Mouse (Mus musculus): ENCODE measurements around the gene 1700023F06Rik. TPM values are rescaled to one million over a fixed set of nuclear protein-coding genes. Genes with fewer than 3 reads are reported as not detected.

The 1700023F06Rik gene
- total and polyA plus RNA-seq, 3 experiments = not detected

DNA sequence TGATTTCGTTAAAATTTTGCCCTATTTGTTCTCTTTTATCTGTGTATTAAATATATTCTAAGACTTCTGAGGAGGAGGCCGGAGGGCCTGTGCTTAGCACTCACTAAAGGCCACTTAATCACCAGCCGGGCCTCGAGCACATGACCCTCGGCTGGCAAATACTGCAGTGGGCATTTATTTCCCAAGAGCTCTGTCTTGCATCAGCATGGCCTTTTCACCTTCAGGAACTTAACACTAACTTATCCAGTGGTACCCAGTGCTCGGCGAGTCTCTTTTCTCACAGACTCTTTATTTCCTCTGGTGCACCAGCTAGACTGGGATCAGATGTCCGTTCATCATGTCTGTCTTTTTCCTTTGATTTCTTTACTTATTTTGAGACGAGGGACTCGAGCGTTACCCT, 47.6 kb downstream of the 1700023F06Rik start:
- TF ChIP-seq ELF1 (IDR thresholded peaks at IDR 0.05; ENCODE audit: low read depth, low read length) (no peak), MAFK (IDR thresholded peaks at IDR 0.05; ENCODE audit: insufficient replicate concordance, low read length) (no peak), MEF2A (IDR thresholded peaks at IDR 0.05; ENCODE audit: borderline replicate concordance, low read depth, low read length) (no peak), ZC3H11A (IDR thresholded peaks at IDR 0.05; ENCODE audit: low read depth, low read length) (no peak), TCF12 (IDR thresholded peaks at IDR 0.05; ENCODE audit: low read depth, low read length) (no peak), MYC (IDR thresholded peaks at IDR 0.05; ENCODE audit: low read depth, low read length) (no peak), POLR2A (IDR thresholded peaks at IDR 0.05; ENCODE audit: low read depth, low read length) (no peak), NELFE (IDR thresholded peaks at IDR 0.05; ENCODE audit: low read depth, low read length) (no peak)
- no peak overlapping the region for H3K27ac ChIP-seq (ENCODE audit: insufficient read depth, low read depth)
- in situ Hi-C loops (cut with MboI; ENCODE audit: low pct_ligation_motif_present, low pct_unique_long_range_greater_than_20kb, low sequenced_read_pairs) (loop anchor here (25.0 kb wide), 1 partner anchor 402 kb away; no protein-coding TSS in a partner anchor), dilution Hi-C loops (cut with MboI; ENCODE audit: extremely low pct_ligation_motif_present, extremely low pct_unique_long_range_greater_than_20kb, low sequenced_read_pairs) (no loop called here)
- H3K36me3 ChIP-seq (replicated peaks in 1 of 2; ENCODE audit: control insufficient read depth in 1 of 2, insufficient read depth in 1 of 2, low read length in 1 of 2) = no peaks in the 10 kb centered on the region
- H3K27me3 ChIP-seq (replicated peaks) = no peaks in the 10 kb centered on the region
- H3K9me3 ChIP-seq (replicated peaks; ENCODE audit: low read length) = peaks cover 5% of the 10 kb centered on the region
- H3K4me1 ChIP-seq (ENCODE audit: control insufficient read depth in 1 of 2, insufficient read depth in 2 of 2) = peaks cover 6 to 14% of the 10 kb centered on the region in 2 experiments; a peak in 3 of 4 replicates
- H3K4me3 ChIP-seq (replicated peaks in 1 of 3; ENCODE audit: low read depth in 2 of 3, low read length in 2 of 3, poor library complexity in 1 of 3) = no peak overlapping the region
- no peaks in the 10 kb centered on the region for H3K79me2 ChIP-seq (replicated peaks; ENCODE audit: control insufficient read depth, extremely low read depth, insufficient read depth, poor library complexity, severe bottlenecking)
- DNase-seq (ENCODE audit: extremely low read depth) = no peak
- no peak overlapping the region for H3K4me2 ChIP-seq (ENCODE audit: insufficient read depth, low read depth, poor library complexity, severe bottlenecking)
- no peak overlapping the region for H3K9ac ChIP-seq (ENCODE audit: insufficient read depth, low read depth)

DNA sequence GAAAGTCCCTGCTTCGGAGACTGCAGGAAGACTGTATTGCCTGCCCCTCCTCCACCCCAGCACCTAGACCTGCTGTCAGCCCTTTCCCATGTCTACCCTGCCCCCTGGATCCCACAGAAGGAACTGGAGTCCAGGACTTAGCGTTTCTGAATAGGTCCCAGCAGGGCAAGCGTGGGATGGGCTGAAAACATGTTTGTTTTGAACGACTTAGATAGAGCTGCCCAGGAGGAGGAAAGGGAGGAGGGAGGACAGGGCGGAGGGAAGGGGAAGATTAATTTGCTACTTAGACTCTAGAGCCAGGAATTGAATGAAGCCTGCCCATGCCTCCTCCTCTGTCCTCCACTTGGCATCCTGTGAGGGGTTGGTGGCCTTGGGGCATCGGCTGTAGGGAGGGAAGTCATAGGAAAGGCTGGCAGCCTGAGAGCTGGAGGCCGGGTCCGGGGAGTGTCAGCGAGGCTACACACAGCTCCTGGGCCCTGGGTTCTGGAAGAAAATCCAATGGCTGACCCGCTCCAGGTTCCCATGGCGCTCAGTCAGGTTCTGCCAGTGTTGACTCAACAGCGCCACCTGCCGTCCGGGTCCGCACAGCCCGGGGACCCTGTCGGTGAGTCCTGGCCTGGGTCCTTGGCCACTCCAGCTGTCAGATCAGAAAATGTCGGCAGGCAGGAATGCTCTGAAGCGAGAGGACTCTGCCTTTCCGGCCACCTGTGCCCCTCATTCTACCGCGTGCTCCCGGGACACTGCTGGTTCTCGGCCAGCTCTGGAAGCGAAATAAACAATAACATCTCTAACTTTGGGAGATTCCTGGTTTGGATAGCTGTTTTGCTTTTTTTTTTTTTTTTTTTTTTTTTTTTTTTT, 49.5 kb downstream of the 1700023F06Rik start:
- H3K9ac ChIP-seq (ENCODE audit: insufficient read depth, low read depth) = peak overlapping the region; percentile 29
- no peaks in the 10 kb centered on the region for H3K36me3 ChIP-seq (replicated peaks in 1 of 2; ENCODE audit: control insufficient read depth in 1 of 2, insufficient read depth in 1 of 2, low read length in 1 of 2)
- peak overlapping the region; percentile 59 for H3K4me2 ChIP-seq (ENCODE audit: insufficient read depth, low read depth, poor library complexity, severe bottlenecking)
- in situ Hi-C loops (cut with MboI; ENCODE audit: low pct_ligation_motif_present, low pct_unique_long_range_greater_than_20kb, low sequenced_read_pairs) (loop anchor here (5.0 to 25.0 kb wide), 2 partner anchors 57 to 403 kb away; partner anchors contain the start of genes Acbd4 and Plcd3), dilution Hi-C loops (cut with MboI; ENCODE audit: extremely low pct_ligation_motif_present, extremely low pct_unique_long_range_greater_than_20kb, low sequenced_read_pairs) (no loop called here)
- no peak overlapping the region for H3K27ac ChIP-seq (ENCODE audit: insufficient read depth, low read depth)
- H3K4me1 ChIP-seq (ENCODE audit: control insufficient read depth in 1 of 2, insufficient read depth in 2 of 2) = peaks cover 6 to 14% of the 10 kb centered on the region in 2 experiments; a peak in 3 of 4 replicates
- no peaks in the 10 kb centered on the region for H3K79me2 ChIP-seq (replicated peaks; ENCODE audit: control insufficient read depth, extremely low read depth, insufficient read depth, poor library complexity, severe bottlenecking)
- peak; percentile 96 for DNase-seq (ENCODE audit: extremely low read depth)
- H3K27me3 ChIP-seq (replicated peaks) = no peaks in the 10 kb centered on the region
- H3K4me3 ChIP-seq (replicated peaks in 1 of 3; ENCODE audit: low read depth in 2 of 3, low read length in 2 of 3, poor library complexity in 1 of 3) = peak overlapping the region; percentile 17 to 48 (median 42)
- peaks cover 4% of the 10 kb centered on the region for H3K9me3 ChIP-seq (replicated peaks; ENCODE audit: low read length)
- TF ChIP-seq PAX5 (IDR thresholded peaks at IDR 0.05; ENCODE audit: low read length) (no peak), CTCF (conservative IDR thresholded peaks at IDR 0.05 in 1 of 2, IDR thresholded peaks at IDR 0.05 in 1 of 2; ENCODE audit: low read depth in 2 of 2, low read length in 2 of 2) (peak; percentile 76 to 99; a peak in 3 of 4 replicates), EP300 (IDR thresholded peaks at IDR 0.05; ENCODE audit: low read length) (no peak), POLR2AphosphoS2 (IDR thresholded peaks at IDR 0.05; ENCODE audit: low read depth, low read length) (no peak), HCFC1 (IDR thresholded peaks at IDR 0.05; ENCODE audit: low read depth, low read length) (peak; percentile 54), MXI1 (IDR thresholded peaks at IDR 0.05; ENCODE audit: low read depth, low read length) (peak; percentile 48), ZC3H11A (IDR thresholded peaks at IDR 0.05; ENCODE audit: low read depth, low read length) (peak; percentile 65), NRF1 (IDR thresholded peaks at IDR 0.05; ENCODE audit: low read depth, low read length) (no peak), USF1 (IDR thresholded peaks at IDR 0.05; ENCODE audit: low read depth, low read length) (no peak), POLR2A (IDR thresholded peaks at IDR 0.05; ENCODE audit: low read depth, low read length) (peak; percentile 44), RCOR1 (conservative IDR thresholded peaks at IDR 0.05; ENCODE audit: low read depth, low read length) (no peak; the same call in 1 of the 2 replicates), CHD2 (IDR thresholded peaks at IDR 0.05; ENCODE audit: low read length) (peak; percentile 88), ETS1 (conservative IDR thresholded peaks at IDR 0.05; ENCODE audit: low read depth, low read length) (peak; percentile 4; the same call in 1 of the 2 replicates), SMC3 (IDR thresholded peaks at IDR 0.05; ENCODE audit: low read depth, low read length) (peak; percentile 98), ZNF384 (IDR thresholded peaks at IDR 0.05; ENCODE audit: low read depth, low read length) (peak; percentile 99), MEF2A (IDR thresholded peaks at IDR 0.05; ENCODE audit: borderline replicate concordance, low read depth, low read length) (no peak; the same call in 1 of the 2 replicates), TBP (conservative IDR thresholded peaks at IDR 0.05; ENCODE audit: low read depth, low read length) (no peak), SIN3A (IDR thresholded peaks at IDR 0.05; ENCODE audit: low read length) (peak; percentile 94), JUN (IDR thresholded peaks at IDR 0.05; ENCODE audit: insufficient read depth, low read depth, low read length) (no peak), MAZ (IDR thresholded peaks at IDR 0.05; ENCODE audit: low read depth, low read length) (peak; percentile 64; the same call in 1 of the 2 replicates), NELFE (IDR thresholded peaks at IDR 0.05; ENCODE audit: low read depth, low read length) (peak; percentile 52), ZMIZ1 (IDR thresholded peaks at IDR 0.05; ENCODE audit: low read depth, low read length) (0 out of 2 replicates have a peak, but pooled peaks have one; percentile 55), ELF1 (IDR thresholded peaks at IDR 0.05; ENCODE audit: low read depth, low read length) (peak; percentile 50; the same call in 1 of the 2 replicates), MAFK (IDR thresholded peaks at IDR 0.05; ENCODE audit: insufficient replicate concordance, low read length) (no peak), USF2 (conservative IDR thresholded peaks at IDR 0.05; ENCODE audit: low read depth, low read length) (no peak), GABPA (IDR thresholded peaks at IDR 0.05; ENCODE audit: insufficient replicate concordance, low read depth, low read length) (no peak), JUND (conservative IDR thresholded peaks at IDR 0.05; ENCODE audit: low read depth, low read length) (no peak)

All from CH12.LX (cell line).